Mouse (Mus musculus) small intestine, adult 2 months (tissue): ENCODE results near the gene Ppm1g. TPM values are rescaled to one million over a fixed set of nuclear protein-coding genes. Genes with fewer than 3 reads are reported as not detected.

Experiments
- H3K27ac ChIP-seq: fragments of 200-500 bp; 2 replicates; pipeline ENCODE4 v1.5.1; 2012; ENCODE audit warnings: low read depth, low read length, control low read depth, inconsistent platforms; ENCODE audit not compliant: insufficient read depth
- H3K27me3 ChIP-seq: fragments of 200-500 bp; 2 replicates; pipeline ENCODE4 v1.6.1; 2012; ENCODE audit warnings: mild to moderate bottlenecking, moderate library complexity, low read length, inconsistent platforms; ENCODE audit not compliant: control insufficient read depth, insufficient read depth
- H3K36me3 ChIP-seq: fragments of 200-500 bp; 2 replicates; pipeline ENCODE4 v1.6.1; 2012; ENCODE audit warnings: mild to moderate bottlenecking, low read length, control low read depth, inconsistent platforms; ENCODE audit not compliant: control insufficient read depth, insufficient read depth
- H3K4me1 ChIP-seq: fragments of 200-500 bp; 2 replicates; pipeline ENCODE4 v1.6.1; 2012; ENCODE audit warnings: low read length, inconsistent platforms, mixed read lengths; ENCODE audit not compliant: control insufficient read depth, insufficient read depth, insufficient read length
- H3K4me3 ChIP-seq: fragments of 200-500 bp; 2 replicates; pipeline ENCODE4 v1.5.1; 2012; ENCODE audit warnings: low read depth, mild to moderate bottlenecking, control low read depth, inconsistent platforms, low read length, moderate library complexity
- CTCF ChIP-seq: fragments of 200-500 bp; IDR thresholded peaks from 2 replicates; pipeline ENCODE4 v1.5.1; 2012; ENCODE audit warnings: low read depth, mild to moderate bottlenecking, control low read depth, inconsistent platforms, low read length, moderate library complexity, mixed read lengths; ENCODE audit not compliant: insufficient replicate concordance, insufficient read length; ENCODE audit errors: extremely low read depth
- POLR2A ChIP-seq: fragments of 200-500 bp; IDR thresholded peaks from 2 replicates; pipeline ENCODE4 v1.6.1; 2012; ENCODE audit warnings: low read depth, mild to moderate bottlenecking, control low read depth, inconsistent platforms, low read length, moderate library complexity
- WGBS: fragments of 180-500 bp; shearing (Covaris S2); methylation state at CpG from one replicate; pipeline ENCODE4 v1.1.7; 2018; 5-methylcytosine and 5-hydroxymethylcytosine counted together
- polyA plus RNA-seq: library from polyadenylated mRNA; depleted of rRNA; stranded (reverse); fragments of >200 nt; gene quantifications from 2 replicates; pipeline ENCODE4 v1.2.3, GENCODE M21; 2012; rRNA removed

Ppm1g gene
- polyA plus RNA-seq, 1 experiment, result 67.7 TPM

GRCm38 (mm10) chr5:31164878-31165277 is 55.6 kb downstream of the Ppm1g start:
- no peak overlapping the region for H3K27ac ChIP-seq
- 95% methylated on average over 1 of the region's 1 CpGs for WGBS
- TF ChIP-seq CTCF (no peak), POLR2A (no peak)
- H3K27me3 ChIP-seq, result no peaks in the 10 kb centered on the region
- peaks cover 70% of the 10 kb centered on the region for H3K36me3 ChIP-seq
- H3K4me3 ChIP-seq, result no peak overlapping the region
- H3K4me1 ChIP-seq, result no peaks in the 10 kb centered on the region; the same call in 1 of the 2 replicates

- no peaks in the 10 kb centered on the region for H3K27me3 ChIP-seq
- TF ChIP-seq POLR2A (no peak), CTCF (no peak)
- H3K27ac ChIP-seq, result no peak overlapping the region
- peaks cover 69% of the 10 kb centered on the region for H3K36me3 ChIP-seq
- H3K4me3 ChIP-seq, result no peak overlapping the region
- H3K4me1 ChIP-seq, result no peaks in the 10 kb centered on the region; the same call in 1 of the 2 replicates
Measured at GRCm38 (mm10) chr5:31162462-31162861, 58.0 kb downstream of the Ppm1g start.

DNA sequence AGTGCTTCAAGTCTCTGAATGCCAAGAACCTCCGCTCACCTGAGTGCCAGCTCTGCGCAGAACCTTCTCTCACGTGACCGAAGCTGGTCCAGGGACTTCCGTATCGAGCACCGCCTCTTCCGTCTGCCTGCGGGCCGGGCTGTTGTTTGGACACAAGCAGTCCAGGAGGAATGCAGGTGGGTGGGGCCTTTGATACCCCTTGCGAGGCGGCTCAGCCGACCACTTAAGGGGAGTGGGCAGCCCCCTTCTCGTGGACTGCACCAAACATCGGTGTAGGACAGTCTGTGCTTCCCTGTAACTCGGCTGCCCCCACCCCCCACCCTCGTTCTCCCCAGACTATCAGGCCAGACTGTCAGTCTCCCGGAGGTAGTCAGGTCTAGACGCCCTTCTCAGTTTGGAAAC is 66.3 kb downstream of the Ppm1g start, which contains the start of gene Mpv17:
Gene Mpv17, minus strand, starts transcription at position 100 of the 402 bp plus-strand sequence.
- Histone ChIP-seq H3K4me3 (peak within 1 kb of the TSS; percentile 98), H3K27me3 (no peaks in the 10 kb centered on the region), H3K4me1 (peaks cover 4% of the 10 kb centered on the region; the same call in 1 of the 2 replicates), H3K27ac (0 out of 2 replicates have a peak within 1 kb of the TSS, but pooled peaks have one; percentile 38), H3K36me3 (peaks cover 26% of the 10 kb centered on the region)
- TF ChIP-seq POLR2A, result peak; percentile 84
- no peak for TF ChIP-seq CTCF
- under 1% methylated on average over 19 of the region's 19 CpGs for WGBS

GRCm38 (mm10) chr5:31153516-31154151 is 66.9 kb downstream of the Ppm1g start:
- H3K4me3 ChIP-seq, result peak overlapping the region; percentile 98
- peaks cover 20% of the 10 kb centered on the region for H3K36me3 ChIP-seq
- no peak for TF ChIP-seq POLR2A
- no peak for TF ChIP-seq CTCF
- peaks cover 4% of the 10 kb centered on the region; the same call in 1 of the 2 replicates for H3K4me1 ChIP-seq
- 15% methylated on average over 6 of the region's 6 CpGs for WGBS
- 0 out of 2 replicates have a peak overlapping the region, but pooled peaks have one; percentile 10 for H3K27ac ChIP-seq
- no peaks in the 10 kb centered on the region for H3K27me3 ChIP-seq

Other genes starting within 250 kb of the Ppm1g start
- 29.3 and 51.4 TPM in 2 replicates for gene Atraid, start 172.4 kb downstream of the Ppm1g start, polyA plus RNA-seq
- gene Slc5a6, start 171.8 kb downstream of the Ppm1g start, polyA plus RNA-seq, result 14.5 and 75.0 TPM in 2 replicates
- gene Cad, start 165.9 kb downstream of the Ppm1g start, polyA plus RNA-seq, result 15.4 and 17.5 TPM in 2 replicates
- gene Dnajc5g, start 114.4 kb downstream of the Ppm1g start, polyA plus RNA-seq, result not detected in 2 replicates
- gene Slc30a3, start 112.5 kb downstream of the Ppm1g start, polyA plus RNA-seq, result 0.15 and 0.17 TPM in 2 replicates
- gene Trim54, start 104.0 kb downstream of the Ppm1g start, polyA plus RNA-seq, result not detected in 2 replicates
- gene Ucn, start 81.9 kb downstream of the Ppm1g start, polyA plus RNA-seq, result not detected in 2 replicates
- gene Mpv17, start 66.4 kb downstream of the Ppm1g start, polyA plus RNA-seq, result 29.1 and 33.2 TPM in 2 replicates
- gene Gm29609, start 40.8 kb downstream of the Ppm1g start, polyA plus RNA-seq, result 0.98 and 4.1 TPM in 2 replicates
- 16.3 and 21.9 TPM in 2 replicates for gene Gtf3c2, start 40.5 kb downstream of the Ppm1g start, polyA plus RNA-seq
- 37.8 and 56.9 TPM in 2 replicates for gene Snx17, start 27.5 kb downstream of the Ppm1g start, polyA plus RNA-seq
- 30.6 and 43.2 TPM in 2 replicates for gene Eif2b4, start 27.3 kb downstream of the Ppm1g start, polyA plus RNA-seq
- 29.0 and 65.0 TPM in 2 replicates for gene Zfp513, start 18.4 kb downstream of the Ppm1g start, polyA plus RNA-seq
- 98.0 and 232 TPM in 2 replicates for gene Nrbp1, start 20.2 kb upstream of the Ppm1g start, polyA plus RNA-seq
- gene Gm9970, start 20.5 kb upstream of the Ppm1g start, polyA plus RNA-seq, result 0.82 TPM in 1 of 2 replicates, not detected in the other
- gene Krtcap3, start 31.0 kb upstream of the Ppm1g start, polyA plus RNA-seq, result 122 and 205 TPM in 2 replicates
- 18.1 and 20.9 TPM in 2 replicates for gene Ift172, start 70.4 kb upstream of the Ppm1g start, polyA plus RNA-seq
- 1.7 and 1.8 TPM in 2 replicates for gene Fndc4, start 75.4 kb upstream of the Ppm1g start, polyA plus RNA-seq
- gene Gckr, start 76.8 kb upstream of the Ppm1g start, polyA plus RNA-seq, result 0.05 TPM in 1 of 2 replicates, not detected in the other
- 2.4 and 4.1 TPM in 2 replicates for gene Zfp512, start 231.7 kb upstream of the Ppm1g start, polyA plus RNA-seq